Mouse (Mus musculus): ENCODE data around the gene 4930438A08Rik. TPM values are rescaled to one million over a fixed set of nuclear protein-coding genes. Genes with fewer than 3 reads are reported as not detected.
"Not testable (repeated sequence)": the region's sequence is repeated elsewhere in the genome, so short reads cannot be mapped to it uniquely, and the experiment has no call there.

4930438A08Rik gene
- polyA plus RNA-seq, 1 experiment, result 0.07 TPM

DNA sequence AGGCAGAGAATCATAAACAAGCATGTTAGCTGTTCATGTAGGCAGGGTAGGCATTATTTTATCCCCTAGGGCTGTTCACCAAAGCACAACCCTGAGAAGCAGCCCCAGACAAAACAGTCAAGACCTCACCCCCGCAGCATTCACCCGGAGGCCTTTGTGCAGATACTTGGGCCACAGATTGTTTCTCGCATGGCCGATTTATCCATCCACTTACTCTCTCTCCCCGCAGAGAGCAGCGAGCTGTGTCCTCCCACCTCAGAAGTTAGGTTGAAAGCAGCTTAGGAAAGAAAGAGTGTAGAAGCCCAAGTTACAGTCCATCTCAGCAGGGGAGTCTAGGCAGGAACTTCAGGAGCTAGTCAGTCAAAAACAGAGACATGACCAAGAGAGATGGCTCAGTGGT, 22.8 kb downstream of the 4930438A08Rik start:
- no peak for TF ChIP-seq POLR2A (IDR thresholded peaks at IDR 0.05; ENCODE audit: control insufficient read depth, extremely low read depth, insufficient read depth, low read length, poor library complexity)
- TF ChIP-seq CTCF (IDR thresholded peaks at IDR 0.05; ENCODE audit: borderline replicate concordance, control insufficient read depth, extremely low read depth, insufficient read depth, low read length, poor library complexity), result no peak
- Histone ChIP-seq H3K27ac (ENCODE audit: control insufficient read depth, insufficient read depth, low read length) (no peak overlapping the region), H3K4me1 (replicated peaks; ENCODE audit: control insufficient read depth, insufficient read depth, low read length) (peaks cover 4% of the 10 kb centered on the region), H3K4me3 (ENCODE audit: control insufficient read depth, insufficient read depth, low read length) (no peak overlapping the region), H3K27me3 (ENCODE audit: control insufficient read depth, insufficient read depth, low read length) (no peaks in the 10 kb centered on the region), H3K36me3 (ENCODE audit: control insufficient read depth, insufficient read depth, low read length) (no peaks in the 10 kb centered on the region)
- no peak for DNase-seq
- 91% methylated on average over 6 of the region's 6 CpGs for WGBS

DNA sequence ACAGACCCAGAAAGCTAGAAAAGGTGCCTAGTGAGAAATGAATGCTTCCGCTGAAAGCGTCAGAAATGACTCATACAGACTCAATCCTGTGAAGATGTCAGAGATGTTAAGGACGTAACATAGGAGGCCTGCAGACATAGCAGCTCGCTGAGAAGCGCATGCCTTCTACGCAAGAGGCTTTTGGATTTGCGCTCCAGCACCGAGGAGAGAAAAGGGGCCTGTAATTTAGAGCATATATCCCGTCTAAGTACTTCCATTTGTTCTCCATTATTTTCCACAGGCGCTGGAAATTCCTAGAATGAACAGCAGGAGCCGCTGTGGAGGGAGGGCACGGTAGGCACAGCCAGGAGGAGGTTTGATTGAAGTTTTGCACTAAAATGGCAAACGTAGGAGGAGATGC, 26.5 kb downstream of the 4930438A08Rik start:
- DNase-seq, result peak; percentile 60
- no peaks in the 10 kb centered on the region for H3K36me3 ChIP-seq (ENCODE audit: control insufficient read depth, insufficient read depth, low read length)
- no peak overlapping the region for H3K27ac ChIP-seq (ENCODE audit: control insufficient read depth, insufficient read depth, low read length)
- TF ChIP-seq POLR2A (IDR thresholded peaks at IDR 0.05; ENCODE audit: control insufficient read depth, extremely low read depth, insufficient read depth, low read length, poor library complexity) (no peak), CTCF (IDR thresholded peaks at IDR 0.05; ENCODE audit: borderline replicate concordance, control insufficient read depth, extremely low read depth, insufficient read depth, low read length, poor library complexity) (no peak)
- H3K27me3 ChIP-seq (ENCODE audit: control insufficient read depth, insufficient read depth, low read length), result no peaks in the 10 kb centered on the region
- no peak overlapping the region for H3K4me3 ChIP-seq (ENCODE audit: control insufficient read depth, insufficient read depth, low read length)
- peaks cover 7% of the 10 kb centered on the region for H3K4me1 ChIP-seq (replicated peaks; ENCODE audit: control insufficient read depth, insufficient read depth, low read length)
- 24% methylated on average over 13 of the region's 13 CpGs for WGBS

DNA sequence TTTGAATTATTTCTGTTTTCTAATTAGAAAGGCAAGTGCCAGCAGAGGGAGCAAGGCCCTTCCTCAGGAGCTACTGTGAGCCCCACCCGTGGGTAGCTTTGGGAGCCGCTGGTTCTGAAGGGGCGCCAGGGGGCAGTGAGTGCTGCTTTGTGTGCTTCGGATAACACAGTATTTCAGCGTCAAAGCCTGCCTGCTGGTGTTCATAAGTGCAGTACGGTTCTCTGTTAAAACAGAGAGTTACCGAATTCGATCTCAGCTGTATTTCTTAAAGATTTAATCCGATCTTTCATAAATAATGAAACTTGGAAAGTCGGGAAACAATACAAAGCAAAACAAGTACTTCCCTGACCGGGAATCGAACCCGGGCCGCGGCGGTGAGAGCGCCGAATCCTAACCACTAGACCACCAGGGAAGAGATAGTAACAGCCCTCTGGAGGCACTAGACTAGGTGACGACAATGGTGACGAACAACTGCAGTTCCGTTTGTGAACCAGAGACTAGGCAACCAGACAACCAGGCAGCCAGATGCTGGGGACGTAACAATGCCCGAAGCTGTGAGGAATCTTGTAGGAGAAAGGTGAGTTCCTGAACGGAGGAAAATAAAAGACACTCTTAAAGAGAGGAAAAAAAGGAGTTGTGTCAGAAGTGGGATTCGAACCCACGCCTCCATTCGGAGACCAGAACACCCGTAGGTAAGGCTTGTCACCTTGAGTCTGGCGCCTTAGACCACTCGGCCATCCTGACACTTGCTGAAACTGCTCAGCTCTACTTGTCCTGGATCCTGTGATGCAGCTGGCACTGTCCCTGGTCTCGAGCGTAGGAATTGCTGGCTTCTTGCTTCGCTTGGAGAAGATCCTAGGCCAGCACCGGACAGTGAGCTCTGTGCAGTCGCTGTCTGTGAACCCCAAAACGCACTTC, 27.5 kb downstream of the 4930438A08Rik start:
- Histone ChIP-seq H3K27ac (ENCODE audit: control insufficient read depth, insufficient read depth, low read length) (peak overlapping the region; percentile 78), H3K4me3 (ENCODE audit: control insufficient read depth, insufficient read depth, low read length) (peak overlapping the region; percentile 87), H3K36me3 (ENCODE audit: control insufficient read depth, insufficient read depth, low read length) (no peaks in the 10 kb centered on the region), H3K27me3 (ENCODE audit: control insufficient read depth, insufficient read depth, low read length) (no peaks in the 10 kb centered on the region), H3K4me1 (replicated peaks; ENCODE audit: control insufficient read depth, insufficient read depth, low read length) (peaks cover 10% of the 10 kb centered on the region)
- DNase-seq, result peak; percentile 93
- WGBS, result under 1% methylated on average over 36 of the region's 36 CpGs
- peak; percentile 82 for TF ChIP-seq CTCF (IDR thresholded peaks at IDR 0.05; ENCODE audit: borderline replicate concordance, control insufficient read depth, extremely low read depth, insufficient read depth, low read length, poor library complexity)
- 0 out of 2 replicates have a peak, but pooled peaks have one; percentile 7 for TF ChIP-seq POLR2A (IDR thresholded peaks at IDR 0.05; ENCODE audit: control insufficient read depth, extremely low read depth, insufficient read depth, low read length, poor library complexity)

DNA sequence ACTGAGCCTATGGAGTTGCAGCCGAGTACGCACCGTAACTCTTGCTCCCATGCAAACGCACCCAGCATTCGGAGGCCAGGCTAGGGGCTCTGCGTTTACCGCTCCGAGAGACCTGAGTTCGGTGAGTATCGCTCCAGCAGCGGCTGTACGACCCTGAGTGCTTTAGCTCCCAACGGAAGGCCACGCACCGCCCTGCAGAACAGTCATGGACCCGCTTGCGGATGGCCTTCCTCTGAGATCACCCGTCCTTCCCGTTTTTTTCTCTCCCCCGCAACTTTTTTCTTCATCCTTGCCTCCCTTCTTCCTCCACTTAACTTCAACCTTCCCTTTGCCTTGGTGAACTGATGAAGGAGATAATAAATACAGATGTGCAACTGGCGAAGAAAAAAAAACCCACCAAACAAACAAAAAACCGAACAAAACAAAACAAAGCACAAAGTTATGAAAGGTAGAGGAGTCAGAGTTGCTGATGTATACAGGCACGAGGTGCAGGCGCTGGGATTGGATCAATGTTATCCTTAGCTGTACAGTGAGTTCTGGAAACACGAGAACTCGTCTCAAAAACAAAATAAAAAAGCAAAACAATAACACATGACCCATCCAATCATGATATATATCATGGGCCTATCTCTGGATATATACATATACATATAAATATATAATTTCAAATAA, 28.3 kb downstream of the 4930438A08Rik start:
- H3K27ac ChIP-seq (ENCODE audit: control insufficient read depth, insufficient read depth, low read length), result peak overlapping the region; percentile 78
- H3K27me3 ChIP-seq (ENCODE audit: control insufficient read depth, insufficient read depth, low read length), result no peaks in the 10 kb centered on the region
- no peak for TF ChIP-seq POLR2A (IDR thresholded peaks at IDR 0.05; ENCODE audit: control insufficient read depth, extremely low read depth, insufficient read depth, low read length, poor library complexity)
- no peak for TF ChIP-seq CTCF (IDR thresholded peaks at IDR 0.05; ENCODE audit: borderline replicate concordance, control insufficient read depth, extremely low read depth, insufficient read depth, low read length, poor library complexity)
- WGBS, result 2% methylated on average over 26 of the region's 26 CpGs
- peak overlapping the region; percentile 87 for H3K4me3 ChIP-seq (ENCODE audit: control insufficient read depth, insufficient read depth, low read length)
- H3K4me1 ChIP-seq (replicated peaks; ENCODE audit: control insufficient read depth, insufficient read depth, low read length), result peaks cover 18% of the 10 kb centered on the region
- H3K36me3 ChIP-seq (ENCODE audit: control insufficient read depth, insufficient read depth, low read length), result no peaks in the 10 kb centered on the region
- no peak for DNase-seq

DNA sequence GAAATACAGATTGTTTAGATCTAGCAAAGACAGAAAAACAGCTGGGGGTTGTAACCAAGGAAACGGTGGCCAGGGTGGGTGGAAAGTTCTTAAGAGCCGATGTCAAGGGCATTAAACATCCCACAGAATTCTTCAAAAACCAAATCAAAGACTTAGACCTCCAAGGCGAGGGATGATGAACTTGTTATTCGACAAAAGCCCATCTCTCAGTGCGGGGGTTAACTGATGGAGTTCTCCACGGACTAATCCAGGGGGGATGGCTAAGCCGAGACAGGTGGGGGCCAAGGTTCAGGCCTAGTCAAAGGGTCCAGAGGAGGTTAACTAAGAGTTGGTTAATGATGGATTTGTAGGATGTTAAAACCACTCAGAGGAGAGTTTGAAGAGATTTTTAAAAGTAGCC, 29.0 kb downstream of the 4930438A08Rik start:
- Histone ChIP-seq H3K4me3 (ENCODE audit: control insufficient read depth, insufficient read depth, low read length) (no peak overlapping the region), H3K27ac (ENCODE audit: control insufficient read depth, insufficient read depth, low read length) (no peak overlapping the region), H3K27me3 (ENCODE audit: control insufficient read depth, insufficient read depth, low read length) (no peaks in the 10 kb centered on the region), H3K36me3 (ENCODE audit: control insufficient read depth, insufficient read depth, low read length) (no peaks in the 10 kb centered on the region), H3K4me1 (replicated peaks; ENCODE audit: control insufficient read depth, insufficient read depth, low read length) (peaks cover 20% of the 10 kb centered on the region)
- no peak for DNase-seq
- TF ChIP-seq CTCF (IDR thresholded peaks at IDR 0.05; ENCODE audit: borderline replicate concordance, control insufficient read depth, extremely low read depth, insufficient read depth, low read length, poor library complexity) (no peak), POLR2A (IDR thresholded peaks at IDR 0.05; ENCODE audit: control insufficient read depth, extremely low read depth, insufficient read depth, low read length, poor library complexity) (no peak)
- WGBS, result 46% methylated on average over 7 of the region's 7 CpGs

DNA sequence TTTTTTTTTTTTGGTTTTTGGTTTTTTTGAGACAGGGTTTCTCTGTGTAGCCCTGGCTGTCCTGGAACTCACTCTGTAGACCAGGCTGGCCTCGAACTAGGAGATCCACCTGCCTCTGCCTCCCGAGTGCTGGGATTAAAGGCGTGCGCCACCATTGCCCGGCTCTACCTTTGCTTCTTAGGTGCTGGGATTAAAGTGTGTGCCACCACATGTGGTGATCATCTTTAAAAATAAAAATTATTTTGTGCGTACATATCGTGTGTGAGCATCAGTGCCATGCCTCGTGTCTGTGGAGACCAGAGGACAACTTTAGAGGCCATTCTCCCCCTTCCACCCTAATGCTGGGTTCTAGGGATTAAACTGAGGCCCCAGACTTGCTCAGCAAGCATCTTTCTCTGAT, 30.7 kb downstream of the 4930438A08Rik start:
- 94% methylated on average over 8 of the region's 8 CpGs for WGBS
- not testable (repeated sequence) for H3K27me3 ChIP-seq (ENCODE audit: control insufficient read depth, insufficient read depth, low read length); H3K4me3 ChIP-seq (ENCODE audit: control insufficient read depth, insufficient read depth, low read length); H3K27ac ChIP-seq (ENCODE audit: control insufficient read depth, insufficient read depth, low read length); DNase-seq; H3K36me3 ChIP-seq (ENCODE audit: control insufficient read depth, insufficient read depth, low read length)
- H3K4me1 ChIP-seq (replicated peaks; ENCODE audit: control insufficient read depth, insufficient read depth, low read length), result peaks cover 20% of the 10 kb centered on the region
